Comparison of ENCODE assay signal across 9 mouse cellular contexts in genomic region chr2:72038651-72039251, GRCm38 (mm10). TPM values are rescaled to one million over a fixed set of nuclear protein-coding genes. Genes with fewer than 3 reads are reported as not detected.
A peak's percentile ranks its signal among the peaks of the same experiment; 100 is the strongest.
DNase-seq lines count a peak whose midpoint lies in the region; ATAC-seq and TF ChIP-seq lines count a peak whose summit lies in the region.
"Had no signal": no experiment of that assay in that cellular context is flagged by ENCODE, and none has a peak within 500 bp of the region (broad histone marks: within the 10 kb centered on the region; RNA-seq: fewer than 3 reads in every experiment).

No protein-coding gene starts in this region.

- no peak overlapping the region for H3K4me3 ChIP-seq in forebrain, postnatal 0 days (ENCODE audit: low read depth, low read length)
- no peak overlapping the region for H3K4me3 ChIP-seq in hindbrain, postnatal 0 days (ENCODE audit: low read length)
- H3K4me3 ChIP-seq: megakaryocyte, embryonic 14.5 days had no signal

- no peaks in the 10 kb centered on the region for H3K9me3 ChIP-seq in forebrain, postnatal 0 days (ENCODE audit: low read length)
- no peaks in the 10 kb centered on the region for H3K9me3 ChIP-seq in hindbrain, postnatal 0 days (ENCODE audit: low read length)

- WGBS in forebrain, postnatal 0 days, result 23% methylated on average over 18 of the region's 18 CpGs
- 23% methylated on average over 18 of the region's 18 CpGs for WGBS in hindbrain, postnatal 0 days

- H3K27me3 ChIP-seq in forebrain, postnatal 0 days (ENCODE audit: insufficient read depth, low read length), result no peaks in the 10 kb centered on the region
- H3K27me3 ChIP-seq in hindbrain, postnatal 0 days (ENCODE audit: insufficient read depth, low read length), result no peaks in the 10 kb centered on the region

- TF ChIP-seq POLR2A in brain, embryonic 14.5 days (IDR thresholded peaks at IDR 0.05; ENCODE audit: borderline replicate concordance, extremely low read depth, insufficient read depth, insufficient read length, poor library complexity, severe bottlenecking), result no peak

- no peak for TF ChIP-seq CTCF in brain, embryonic 14.5 days (IDR thresholded peaks at IDR 0.05; ENCODE audit: borderline replicate concordance, extremely low read depth, insufficient read depth, insufficient read length)
- TF ChIP-seq CTCF in forebrain, postnatal 0 days (IDR thresholded peaks at IDR 0.05; ENCODE audit: low read depth), result no peak
- TF ChIP-seq CTCF in hindbrain, postnatal 0 days (IDR thresholded peaks at IDR 0.05; ENCODE audit: low read depth), result no peak

- H3K36me3 ChIP-seq in forebrain, postnatal 0 days (ENCODE audit: insufficient read depth), result 0 out of 2 replicates have a peak, but pooled peaks cover 4% of the 10 kb centered on the region
- no peaks in the 10 kb centered on the region for H3K36me3 ChIP-seq in hindbrain, postnatal 0 days (ENCODE audit: insufficient read depth, low read length)

- H3K4me2 ChIP-seq in forebrain, postnatal 0 days (ENCODE audit: low read depth), result peak overlapping the region; percentile 21
- peak overlapping the region; percentile 41 for H3K4me2 ChIP-seq in hindbrain, postnatal 0 days (ENCODE audit: low read depth, low read length)

- H3K9ac ChIP-seq in forebrain, postnatal 0 days, result peak overlapping the region; percentile 14
- 0 out of 2 replicates have a peak overlapping the region, but pooled peaks have one; percentile 9 for H3K9ac ChIP-seq in hindbrain, postnatal 0 days (replicated peaks; ENCODE audit: low read length)

- peak; percentile 76 for ATAC-seq in forebrain, postnatal 0 days
- ATAC-seq in hindbrain, postnatal 0 days, result peak; percentile 82

- H3K4me1 ChIP-seq in forebrain, postnatal 0 days (ENCODE audit: insufficient read depth), result no peaks in the 10 kb centered on the region; the same call in 1 of the 2 replicates
- H3K4me1 ChIP-seq in hindbrain, postnatal 0 days (ENCODE audit: insufficient read depth, low read length), result peaks cover 4% of the 10 kb centered on the region

- peak overlapping the region; percentile 41; the same call in 1 of the 2 replicates for H3K27ac ChIP-seq in forebrain, postnatal 0 days (ENCODE audit: low read depth, low read length)
- peak overlapping the region; percentile 71 for H3K27ac ChIP-seq in hindbrain, postnatal 0 days

- peak; percentile 26 to 63 for DNase-seq in layer of hippocampus, adult 18-20 months (ENCODE audit: low spot score in 2 of 2)
- DNase-seq in layer of hippocampus, adult 9-10 months (ENCODE audit: low spot score), result no peak
- DNase-seq in brain, embryonic 14.5 days (ENCODE audit: low read depth), result peak; percentile 73
- peak; percentile 62 for DNase-seq in forebrain, postnatal 0 days
- DNase-seq in hindbrain, postnatal 0 days (ENCODE audit: low spot score), result peak; percentile 79
- DNase-seq in lung, postnatal 36 days, result peak; percentile 29
- no peak for DNase-seq in thymus, postnatal 0 days (ENCODE audit: low spot score)
- no peak for DNase-seq in urinary bladder, postnatal 10 days (ENCODE audit: low spot score)

RNA-seq across cellular contexts. Expression of gene Rapgef4, which starts 57.7 kb away (rescaled TPM):
- 100 to 1,000 TPM; 389 to 433 TPM for total RNA-seq in layer of hippocampus, adult 18-20 months (2021)
- polyA plus RNA-seq in brain, embryonic 14.5 days (2012; rRNA removed), result 16.2 and 20.4 TPM in 2 replicates
- total RNA-seq in forebrain, postnatal 0 days (2014; rRNA removed), result 46.4 and 58.7 TPM in 2 replicates
- 15.8 and 27.0 TPM in 2 replicates for polyA plus RNA-seq in forebrain, postnatal 0 days (2015; fragmentation: Nextera tagmentation; extraction: Ambion mirVana)
- 55.2 and 104 TPM in 2 replicates for total RNA-seq in hindbrain, postnatal 0 days (2014; rRNA removed)
- 42.5 and 47.3 TPM in 2 replicates for polyA plus RNA-seq in hindbrain, postnatal 0 days (2015; fragmentation: Nextera tagmentation; extraction: Ambion mirVana)
- polyA plus RNA-seq in thymus, postnatal 0 days (2015; fragmentation: Nextera tagmentation; extraction: Ambion mirVana), result 4.2 and 4.4 TPM in 2 replicates

Comparison
In these comparisons a context has a peak if more than half of its experiments do, and no peak if none do; other contexts are left out.
1. DNase-seq: peak in layer of hippocampus, adult 18-20 months (2 of 2), brain, embryonic 14.5 days (single experiment), forebrain, postnatal 0 days (single experiment), hindbrain, postnatal 0 days (single experiment) and lung, postnatal 36 days (single experiment); none in layer of hippocampus, adult 9-10 months (single experiment), thymus, postnatal 0 days (single experiment) and urinary bladder, postnatal 10 days (single experiment).